Mouse (Mus musculus) thymus, postnatal 4 days (tissue): ENCODE results near the gene Phyh.
"Not testable (repeated sequence)": the region's sequence is repeated elsewhere in the genome, so short reads cannot be mapped to it uniquely, and the experiment has no call there.

Experiments
- DNase-seq: peaks from one replicate; pipeline ENCODE4 v3.0.0; 2021

Gene Phyh

DNA sequence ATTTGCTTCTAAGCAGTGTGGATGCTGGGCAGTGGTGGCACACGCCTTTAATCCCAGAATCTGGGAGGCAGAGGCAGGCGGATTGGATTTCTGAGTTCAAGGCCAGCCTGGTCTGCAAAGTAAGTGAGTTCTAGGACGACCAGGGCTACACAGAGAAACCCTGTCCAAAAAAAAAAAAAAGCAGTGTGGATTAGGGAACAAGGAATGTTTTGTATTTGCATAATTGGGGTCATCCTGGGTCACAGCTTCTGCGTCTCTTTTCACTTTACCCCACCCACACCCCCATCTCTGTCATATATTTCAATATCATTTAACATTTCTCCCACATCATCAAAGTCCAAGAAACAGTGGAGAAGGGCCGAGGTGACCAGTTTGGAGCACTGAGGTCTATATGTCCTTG lies 2.2 kb downstream of the Phyh start:
- no peak for DNase-seq

DNA sequence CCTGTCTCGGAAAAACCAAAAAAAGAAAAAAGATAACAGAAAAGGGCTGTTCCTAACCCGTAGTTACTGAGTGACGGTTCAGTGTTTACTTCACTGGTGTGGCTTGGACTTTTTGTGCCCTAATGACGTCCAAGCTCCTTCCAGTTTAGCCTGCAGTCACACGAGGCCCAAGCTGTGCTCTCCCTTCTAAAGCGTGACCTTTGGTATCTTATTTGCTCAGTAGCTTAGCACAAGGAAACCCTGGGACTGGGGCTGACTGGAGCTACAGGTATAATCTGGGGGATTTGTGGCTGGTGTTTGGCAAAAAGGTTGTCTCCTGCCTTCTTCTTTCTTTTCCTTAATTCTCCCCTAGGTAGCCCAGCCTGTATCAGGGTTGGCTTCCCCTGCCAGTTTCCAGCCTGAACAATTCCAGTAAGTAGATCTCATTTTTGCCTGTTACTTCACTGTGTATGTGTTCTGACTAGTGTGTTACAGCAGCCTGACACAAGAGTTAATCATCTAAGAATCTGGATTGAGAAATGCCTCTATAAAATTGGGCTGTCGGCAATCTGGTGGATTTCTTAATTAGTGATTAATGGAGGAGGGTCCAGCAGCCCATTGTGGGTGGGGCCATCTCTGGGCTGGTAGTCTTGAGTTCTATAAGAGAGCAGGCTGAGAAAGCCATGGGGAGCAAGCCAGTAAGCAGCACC lies 3.8 kb downstream of the Phyh start:
- DNase-seq: no peak

DNA sequence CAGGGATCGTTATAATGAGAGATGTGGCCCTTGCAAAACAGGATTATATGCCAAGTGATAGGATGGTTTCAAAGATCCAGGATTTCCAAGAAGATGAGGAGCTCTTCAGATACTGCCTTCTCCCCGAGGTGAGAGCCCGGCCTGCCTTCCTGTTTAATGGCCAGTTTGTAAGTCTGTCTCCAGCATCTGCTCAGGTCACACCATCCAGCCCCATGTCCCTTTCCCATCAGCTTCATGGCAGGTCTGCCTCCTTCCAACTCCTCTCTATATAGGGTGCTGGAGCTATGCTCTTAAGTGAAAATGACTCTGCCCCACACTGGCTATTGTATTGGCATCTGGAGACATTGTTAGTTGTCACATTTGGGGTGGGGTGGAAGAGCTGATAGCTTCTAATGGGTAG lies 8.6 kb downstream of the Phyh start:
- DNase-seq: no peak

DNA sequence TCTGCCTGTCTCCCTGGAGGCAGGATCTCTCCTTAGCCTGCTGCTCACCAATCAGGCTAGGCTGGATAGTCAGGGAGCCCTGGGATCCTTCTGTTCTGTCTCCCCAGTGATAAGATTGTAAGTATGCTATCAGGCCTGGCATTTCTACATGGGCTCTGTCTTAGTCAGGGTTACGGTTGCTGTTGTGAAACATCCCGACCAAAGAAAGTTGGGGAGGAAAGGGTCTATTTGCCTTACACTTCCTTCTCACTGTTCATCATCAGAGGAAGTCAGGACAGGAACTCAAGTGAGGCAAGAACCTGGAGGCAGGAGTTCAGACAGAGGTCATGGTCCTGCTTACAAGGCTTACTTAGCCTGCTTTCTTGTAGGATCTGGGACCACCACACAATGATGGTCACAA lies 10.4 kb downstream of the Phyh start:
- no peak for DNase-seq

DNA sequence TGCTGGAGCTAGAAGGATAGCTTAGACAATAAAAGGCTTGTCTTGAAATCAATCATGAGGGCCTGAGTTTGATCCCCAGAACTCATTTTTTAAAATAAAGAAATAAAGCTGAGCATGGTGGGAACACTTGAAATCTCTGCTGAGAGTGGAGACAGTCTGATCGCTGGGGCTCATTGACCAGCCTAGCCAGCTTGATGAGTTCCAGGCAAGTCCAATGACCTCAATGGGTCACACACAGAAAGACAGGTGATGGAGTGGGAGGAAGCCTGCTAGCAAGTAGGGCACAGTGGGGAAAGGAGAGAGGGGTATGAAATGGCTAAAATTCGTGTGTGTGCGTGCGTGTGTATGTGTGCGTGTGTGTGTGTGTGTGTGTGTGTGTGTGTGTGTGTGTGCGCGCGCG lies 15.7 kb downstream of the Phyh start:
- DNase-seq: no peak

DNA sequence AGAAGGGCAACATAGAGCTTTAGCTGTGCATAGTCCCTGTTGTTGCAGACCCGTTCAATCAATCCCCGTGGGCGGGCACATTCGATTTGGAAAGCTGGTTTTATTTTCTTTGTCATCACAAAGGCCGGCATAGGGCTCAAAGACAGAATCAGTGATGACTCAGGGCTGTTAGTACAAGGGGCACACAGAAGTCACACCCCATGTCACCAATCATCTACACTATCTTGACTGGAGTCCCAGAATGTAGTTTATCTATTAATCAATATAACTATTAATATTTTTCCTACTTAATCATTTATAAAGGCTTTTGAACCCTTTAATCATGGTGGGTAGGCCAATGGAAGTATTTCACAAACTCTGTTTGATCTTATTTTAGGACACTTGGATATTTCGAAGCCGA lies 19.1 kb downstream of the Phyh start:
- DNase-seq: no peak

DNA sequence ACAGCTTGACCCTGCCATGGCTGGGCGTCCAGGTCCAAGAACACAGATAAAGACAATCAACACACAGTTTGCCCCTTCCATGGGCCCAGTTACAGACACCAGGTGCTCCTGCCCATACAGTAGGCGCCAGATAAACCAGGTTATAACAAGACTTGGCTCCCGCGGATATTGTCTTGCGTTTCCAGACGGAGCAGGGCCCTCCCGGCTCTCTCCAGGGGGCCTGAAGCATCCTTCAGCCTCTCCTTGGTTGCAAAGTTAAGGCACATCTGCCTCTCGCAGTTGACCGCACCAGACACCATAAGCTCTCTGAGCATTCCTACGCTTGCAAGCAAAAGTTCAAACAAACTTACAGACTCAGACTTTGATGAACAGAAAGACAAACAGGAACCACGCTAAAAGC lies 22.0 kb downstream of the Phyh start:
- no peak for DNase-seq

DNA sequence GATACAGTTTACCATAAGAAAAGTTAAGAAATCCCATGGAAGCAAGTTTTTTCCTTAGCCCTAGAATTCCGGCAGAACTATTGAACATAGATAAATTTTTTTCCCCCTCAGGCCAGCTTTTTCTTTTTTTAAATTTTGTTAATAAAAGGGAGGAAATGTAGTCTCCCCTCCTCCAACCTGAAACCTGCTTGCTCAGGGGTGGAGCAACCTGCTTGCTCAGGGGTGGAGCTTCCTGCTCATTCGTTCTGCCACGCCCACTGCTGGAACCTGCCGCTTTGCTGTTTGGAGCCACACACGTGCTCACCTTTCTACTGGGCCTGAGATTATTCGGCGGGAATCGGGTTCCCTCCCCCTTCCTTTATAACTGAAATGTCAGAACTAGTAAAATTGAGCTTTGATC lies 30.9 kb downstream of the Phyh start:
- not testable (repeated sequence) for DNase-seq

DNA sequence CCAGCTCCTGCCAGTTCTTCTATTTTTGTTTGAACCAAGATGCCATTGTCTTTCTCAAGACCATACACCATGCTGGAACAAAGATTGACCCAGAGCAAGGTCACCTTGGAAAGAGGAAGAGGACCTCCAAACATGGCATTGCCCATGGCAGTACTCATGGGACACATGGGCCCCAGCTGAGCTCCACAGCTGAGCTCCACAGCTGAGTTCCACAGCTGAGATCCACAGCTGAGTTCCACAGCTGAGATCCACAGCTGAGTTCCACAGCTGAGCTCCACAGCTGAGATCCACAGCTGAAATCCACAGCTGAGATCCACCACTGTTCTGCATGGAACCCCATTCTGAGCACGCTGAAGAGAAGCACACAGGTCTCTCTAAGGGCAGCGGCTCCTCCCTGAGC lies 32.2 kb downstream of the Phyh start:
- no peak for DNase-seq

DNA sequence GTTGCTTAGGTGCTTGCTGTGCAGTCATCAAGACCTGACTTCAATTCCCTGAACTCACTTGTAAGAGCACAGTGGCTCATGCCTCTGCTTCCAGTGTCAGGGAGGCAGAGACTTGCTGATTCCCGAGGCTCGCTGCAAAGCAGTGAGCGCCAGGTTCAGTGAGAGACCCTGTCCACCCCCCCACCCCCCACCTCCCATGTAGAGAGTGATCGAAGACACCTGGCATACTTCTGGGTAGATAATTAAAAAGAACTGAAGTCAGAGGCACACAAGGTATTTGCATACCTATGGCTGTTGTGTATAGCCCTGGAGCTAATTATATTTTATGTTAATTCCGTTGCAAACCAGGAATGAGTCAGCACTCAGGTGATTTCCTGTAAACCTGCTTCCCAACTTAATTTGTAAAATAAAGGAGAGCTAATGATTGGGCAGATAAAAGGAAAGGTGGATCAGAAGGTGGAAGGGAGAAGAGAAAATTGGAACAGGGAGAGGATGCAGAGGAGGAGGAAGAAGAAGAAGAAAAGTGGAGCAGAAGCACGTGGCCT lies 35.5 kb downstream of the Phyh start:
- DNase-seq: no peak

DNA sequence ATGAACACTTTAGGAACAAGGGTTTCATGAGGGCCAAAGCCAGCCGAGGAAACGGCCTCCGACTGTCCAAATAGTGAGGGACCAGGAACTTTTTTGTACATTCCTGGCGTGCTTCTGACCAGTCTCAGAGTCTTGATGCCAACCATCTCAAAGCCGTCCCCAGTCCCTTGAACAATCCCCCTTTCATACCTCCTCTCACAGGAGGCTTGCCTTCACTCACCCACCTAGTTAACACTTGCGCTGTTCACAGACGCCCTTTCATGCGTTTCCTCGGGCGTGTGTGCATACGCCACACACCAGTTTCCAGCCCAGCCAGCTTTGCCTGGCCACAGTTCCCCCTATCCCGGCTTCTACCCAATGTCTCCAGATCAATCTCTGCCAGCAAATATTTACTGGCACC lies 39.2 kb downstream of the Phyh start:
- no peak for DNase-seq

DNA sequence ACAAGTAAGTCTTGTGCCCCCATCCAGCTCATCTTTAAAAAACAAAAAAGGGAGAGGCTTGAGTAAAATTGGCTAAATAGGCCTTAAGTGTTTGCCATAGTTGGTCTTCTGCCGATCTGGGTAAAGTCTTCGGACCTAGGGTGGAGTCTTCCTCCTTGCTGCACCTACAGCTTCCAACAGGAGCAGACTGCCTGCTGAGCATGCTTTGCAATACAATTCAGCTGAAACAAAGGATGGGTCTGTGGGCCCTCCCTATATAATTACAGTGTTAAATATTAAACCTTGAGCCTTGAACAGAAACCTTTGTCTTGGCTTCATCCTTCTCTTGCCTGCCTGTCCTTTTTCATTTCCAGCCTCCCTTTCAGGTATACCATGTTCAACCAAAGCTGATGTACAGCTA lies 49.0 kb downstream of the Phyh start:
- no peak for DNase-seq

DNA sequence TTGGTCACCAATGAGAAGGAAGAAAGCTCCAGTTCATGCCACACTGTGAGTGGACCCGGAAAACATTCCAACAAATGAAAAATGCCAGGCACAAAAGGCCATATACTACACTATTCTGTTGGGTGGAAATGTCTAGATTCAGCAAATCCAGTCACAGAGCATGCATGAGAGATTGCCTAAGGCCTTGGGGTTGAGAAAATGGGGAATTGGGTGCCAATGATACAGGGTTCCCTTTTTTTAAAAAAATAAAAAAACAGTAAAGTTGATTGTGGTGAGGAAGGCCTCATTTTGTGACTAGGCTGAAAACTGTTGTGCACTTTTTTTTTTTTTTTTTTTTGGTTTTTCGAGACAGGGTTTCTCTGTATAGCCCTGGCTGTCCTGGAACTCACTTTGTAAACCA lies 50.3 kb downstream of the Phyh start:
- DNase-seq: no peak

DNA sequence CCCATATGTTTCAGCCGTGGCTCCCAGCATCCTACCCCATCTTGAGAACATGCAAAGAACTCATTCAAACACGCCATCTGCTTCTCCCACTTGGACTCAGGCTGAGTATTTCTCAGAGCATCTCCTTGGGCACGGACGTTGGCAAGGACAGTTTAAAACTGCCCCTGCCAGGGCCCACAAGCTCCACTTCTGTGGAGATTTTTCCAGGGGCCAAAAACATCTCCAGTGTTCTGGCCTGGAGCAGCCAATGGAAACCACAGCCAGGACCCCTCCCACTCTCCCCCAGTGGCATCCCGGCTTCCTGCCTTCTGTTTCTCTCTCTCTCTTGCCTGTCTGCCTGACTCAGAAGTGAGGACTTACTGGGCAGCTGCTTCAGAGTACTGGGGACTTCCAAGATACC lies 57.0 kb downstream of the Phyh start, which contains the start of gene Ucma:
Gene Ucma (plus strand): TSS at position 316 of the 400 bp plus-strand sequence.
- DNase-seq: no peak

DNA sequence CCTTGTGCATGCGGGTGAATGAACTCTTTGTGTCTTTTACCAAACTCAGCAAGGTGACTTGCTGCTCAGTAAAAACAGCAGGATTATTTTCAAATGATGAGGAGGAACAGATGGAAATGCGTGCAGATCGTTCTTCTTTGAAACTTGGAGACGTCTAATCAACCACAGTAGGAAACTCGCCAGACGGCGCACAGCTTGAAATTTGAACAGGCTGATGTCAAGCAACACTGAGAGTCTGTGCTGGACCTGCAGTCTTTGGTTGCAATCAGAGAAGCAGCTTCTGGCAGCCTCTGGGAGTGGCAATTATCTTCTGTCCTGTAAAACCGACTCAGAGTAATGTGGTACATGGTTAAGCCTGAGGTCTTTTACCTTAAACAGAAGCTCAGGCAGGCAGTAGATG lies 59.3 kb downstream of the Phyh start:
- DNase-seq: no peak

DNA sequence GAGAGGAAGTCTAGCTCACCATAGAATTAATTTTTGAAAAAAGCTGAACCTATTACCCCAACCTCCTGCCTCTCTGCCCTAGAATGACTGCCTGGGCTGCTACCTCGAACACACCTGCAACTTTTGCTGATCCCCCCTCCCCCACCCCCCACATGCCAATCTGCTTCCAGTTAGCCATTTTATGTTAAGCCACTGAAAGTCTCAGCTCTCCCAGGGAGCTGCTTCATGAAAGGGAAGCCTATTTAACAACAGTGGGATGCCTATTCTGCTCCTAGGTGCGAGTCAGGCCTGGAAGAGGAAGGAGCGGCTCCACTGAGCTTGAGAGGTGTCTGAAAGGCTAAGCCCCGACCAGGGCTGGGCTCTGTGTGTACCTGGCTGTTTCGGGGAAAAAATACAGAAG lies 65.2 kb downstream of the Phyh start:
- no peak for DNase-seq

DNA sequence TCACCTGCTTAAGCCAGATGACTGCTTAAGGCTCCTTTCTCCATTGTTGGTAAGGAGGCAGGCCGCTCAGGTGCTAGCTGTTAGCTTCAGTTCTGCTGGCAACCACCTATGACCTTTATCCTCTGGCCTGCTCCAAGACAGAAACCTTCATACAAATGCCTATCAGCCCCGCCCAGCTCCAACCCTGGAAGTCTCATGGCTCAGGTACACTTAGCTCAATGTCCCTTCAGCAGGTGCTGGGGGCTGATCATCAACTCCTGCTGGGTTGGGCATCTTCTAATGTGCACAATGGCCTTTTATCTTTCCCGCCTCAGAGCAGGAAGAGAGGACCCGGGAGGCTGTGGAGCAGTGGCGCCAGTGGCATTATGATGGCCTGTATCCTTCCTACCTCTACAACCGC lies 66.2 kb downstream of the Phyh start:
- DNase-seq: no peak

DNA sequence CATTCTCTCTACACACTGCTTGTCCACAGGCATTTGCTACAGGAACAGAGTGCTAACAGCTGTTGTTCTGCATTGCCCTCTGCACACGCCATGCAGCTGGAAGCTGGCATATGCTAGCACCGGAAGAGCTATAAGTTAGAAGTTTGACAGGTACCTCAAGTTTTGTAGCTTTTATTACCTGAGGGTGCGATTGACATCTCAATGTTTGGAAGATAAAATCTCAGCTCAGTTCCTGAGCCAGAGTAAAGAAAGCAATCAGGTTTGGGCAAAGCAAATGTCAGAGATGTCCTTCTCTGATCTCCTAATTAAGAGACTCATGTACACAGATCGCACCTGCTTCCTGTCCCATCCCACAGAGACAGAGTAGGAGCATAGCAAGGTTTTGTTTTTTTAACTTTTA lies 68.0 kb downstream of the Phyh start:
- DNase-seq: no peak

DNA sequence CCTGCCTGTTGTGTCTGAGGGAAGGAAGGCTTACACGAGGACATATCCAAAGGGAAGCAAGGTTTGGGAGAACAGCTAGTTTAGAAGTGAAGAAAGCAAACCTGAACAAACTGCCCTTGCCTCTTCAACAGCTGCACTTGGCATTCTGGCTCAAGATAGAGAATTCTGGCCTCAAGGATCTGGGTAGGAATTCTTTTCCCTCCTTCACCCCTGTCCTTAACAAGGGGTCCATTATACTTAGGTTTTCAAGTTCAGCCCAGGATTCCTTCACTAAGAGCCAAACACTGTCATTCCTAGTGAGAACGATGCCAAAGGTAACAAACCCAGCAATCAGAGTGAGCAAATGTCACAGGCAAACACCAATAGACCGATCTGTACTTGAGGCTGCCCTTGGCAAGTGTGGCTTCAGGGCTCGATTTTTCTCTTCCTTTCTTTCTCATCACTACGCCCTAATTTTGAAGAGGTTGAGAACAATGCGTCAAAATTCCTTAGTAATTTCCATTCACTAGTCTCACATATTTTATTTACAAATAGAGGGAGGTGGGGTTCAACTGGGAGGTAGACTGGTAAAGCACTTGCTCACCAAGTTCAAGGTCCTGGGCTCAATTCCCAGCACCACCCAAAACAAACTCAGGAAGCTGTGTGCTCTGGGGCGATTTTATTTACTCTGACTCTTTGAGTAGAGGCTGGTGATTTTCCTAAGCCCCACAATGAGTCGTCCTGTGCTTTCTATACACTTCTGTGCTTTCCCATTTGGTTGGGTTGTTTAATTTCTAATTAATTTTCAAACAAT lies 68.8 kb downstream of the Phyh start:
- no peak for DNase-seq
